Mouse (Mus musculus) spleen, embryonic (tissue): ENCODE results near the gene Tmed2.

Source experiments
- CTCF ChIA-PET: fragments of 350-600 bp; sonication (Branson Sonifier 250); formaldehyde crosslinking; loops from one replicate; lab custom pipeline; 2022; lab: Charles Lee

Gene Tmed2

DNA sequence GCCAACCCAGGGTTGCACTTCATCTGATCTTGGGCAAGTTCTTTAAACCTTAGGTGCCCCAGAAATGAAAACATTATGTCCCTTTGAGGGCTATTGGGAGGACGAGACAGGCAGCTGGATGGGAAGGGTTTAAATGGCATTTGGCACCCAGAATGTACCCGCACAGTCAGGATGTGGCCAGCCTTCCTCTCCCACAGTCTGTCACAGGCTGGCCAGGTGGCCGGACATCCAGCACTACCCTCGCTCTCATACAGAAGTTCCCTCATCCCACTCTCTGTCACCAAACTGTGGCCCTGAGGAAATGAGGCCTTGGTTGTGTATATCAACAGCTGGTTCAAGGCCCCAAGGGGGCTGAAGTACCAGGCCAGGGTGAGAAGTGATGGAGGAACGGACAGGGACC is 15.6 kb upstream of the Tmed2 start:
- CTCF ChIA-PET = interaction anchor here (0.7 kb wide), 1 partner anchor 76 kb away, joined by 5 read pairs; no protein-coding TSS in a partner anchor

- CTCF ChIA-PET = interaction anchor here (0.7 kb wide), 1 partner anchor 17 kb away, joined by 9 read pairs; no protein-coding TSS in a partner anchor
These were observed 12.1 kb upstream of the Tmed2 start for GRCm38 (mm10) chr5:124528351-124528750.

DNA sequence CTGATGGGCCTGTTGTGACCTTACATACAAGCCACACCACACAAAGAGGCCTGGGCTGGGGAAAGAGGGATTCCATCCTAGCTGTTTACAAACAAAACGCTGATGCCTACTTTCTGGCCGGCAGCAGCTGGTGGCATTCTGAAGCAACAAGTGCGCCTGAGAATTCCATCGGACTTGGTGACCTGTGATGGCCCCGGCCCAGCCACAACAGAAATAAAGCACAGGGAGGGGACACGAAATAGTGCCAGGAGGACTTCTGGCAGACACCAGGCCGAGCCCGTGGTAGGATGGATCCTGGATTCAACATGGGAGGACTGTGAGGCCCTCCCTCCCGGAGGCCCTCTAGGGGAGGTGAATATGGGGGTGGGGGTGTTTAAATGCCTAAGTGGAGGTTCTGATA is 11.7 kb upstream of the Tmed2 start:
- CTCF ChIA-PET = interaction anchor here (0.7 kb wide), 1 partner anchor 18 kb away, joined by 9 read pairs; no protein-coding TSS in a partner anchor

- CTCF ChIA-PET = interaction anchor here (0.6 kb wide), 1 partner anchor 19 kb away, joined by 4 read pairs; no protein-coding TSS in a partner anchor
These were observed 11.3 kb upstream of the Tmed2 start for GRCm38 (mm10) chr5:124529191-124529651.

- CTCF ChIA-PET = interaction anchor here (0.6 kb wide), 1 partner anchor 18 kb away, joined by 4 read pairs; no protein-coding TSS in a partner anchor
These were observed 10.8 kb upstream of the Tmed2 start for GRCm38 (mm10) chr5:124529697-124530096.

- CTCF ChIA-PET = interaction anchor here (0.6 kb wide), 1 partner anchor 29 kb away, joined by 3 read pairs; no protein-coding TSS in a partner anchor
These were observed 9.6 kb upstream of the Tmed2 start, which contains the start of gene Rilpl1 for GRCm38 (mm10) chr5:124530655-124531582. Gene Rilpl1, minus strand, starts transcription at chr5:124531391.

DNA sequence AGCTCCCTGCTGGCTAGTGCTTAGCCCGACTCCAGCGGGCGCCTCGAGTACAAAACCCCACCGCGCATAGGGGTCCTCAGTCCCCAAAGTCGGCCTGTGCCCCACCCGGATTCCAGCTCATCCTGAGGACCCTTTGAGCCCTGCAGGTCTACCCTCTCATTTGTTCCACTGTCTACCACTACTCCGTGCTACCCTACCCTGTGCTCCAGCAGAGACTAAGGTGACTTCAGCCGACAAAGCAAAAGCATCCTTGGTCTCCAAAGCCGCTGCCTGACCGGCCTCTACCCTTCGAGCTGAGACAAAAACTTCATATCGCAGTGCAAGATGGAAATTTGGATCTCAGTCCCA is 8.9 kb upstream of the Tmed2 start:
- CTCF ChIA-PET = no interaction called here

- CTCF ChIA-PET = interaction anchor here (0.6 kb wide), 1 partner anchor 12 kb away, joined by 6 read pairs; no protein-coding TSS in a partner anchor
These were observed 8.0 kb upstream of the Tmed2 start for GRCm38 (mm10) chr5:124532451-124532850.

GRCm38 (mm10) chr5:124535016-124535415 is 5.5 kb upstream of the Tmed2 start:
- CTCF ChIA-PET = no interaction called here

- CTCF ChIA-PET = interaction anchor here (0.6 to 0.9 kb wide), 2 partner anchors 112 to 875 kb away, joined by 4 to 5 read pairs; no protein-coding TSS in a partner anchor
These were observed 3.7 kb upstream of the Tmed2 start for GRCm38 (mm10) chr5:124536776-124537175.

- CTCF ChIA-PET = interaction anchor here (0.6 to 0.7 kb wide), 5 partner anchors 13 to 180 kb away, joined by 3 to 7 read pairs (median 4); partner anchors contain the start of gene Ddx55
These were observed 1.4 kb upstream of the Tmed2 start for GRCm38 (mm10) chr5:124538813-124539792.

DNA sequence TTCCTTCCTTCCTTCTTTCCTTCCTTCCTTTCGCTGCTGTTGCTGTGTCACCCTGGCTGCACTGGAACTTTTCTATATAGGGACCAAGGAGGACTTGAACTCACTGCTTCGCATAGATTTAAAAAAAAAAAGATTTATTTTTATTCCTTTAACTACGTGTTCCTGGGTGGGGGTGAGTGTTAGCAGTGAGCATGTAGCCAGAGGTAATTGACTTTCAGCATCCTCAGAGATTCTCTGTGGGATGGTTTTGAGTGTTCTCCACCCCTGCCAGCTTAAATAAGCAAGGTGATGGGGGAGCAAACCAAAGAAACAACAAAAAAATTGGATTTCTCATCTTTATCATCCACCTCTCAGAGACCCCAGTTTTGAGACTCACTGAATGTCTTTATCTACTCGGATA is 590 bp upstream of the Tmed2 start:
- CTCF ChIA-PET = interaction anchor here (0.6 to 0.7 kb wide), 2 partner anchors 12 to 181 kb away, joined by 4 read pairs; partner anchors contain the start of gene Ddx55

- CTCF ChIA-PET = interaction anchor here (0.7 kb wide), 2 partner anchors 254 to 311 kb away, joined by 4 to 15 read pairs; no protein-coding TSS in a partner anchor
These were observed 558 bp downstream of the Tmed2 start for GRCm38 (mm10) chr5:124540905-124541601.

GRCm38 (mm10) chr5:124541602-124541973 is 1.1 kb downstream of the Tmed2 start:
- CTCF ChIA-PET = interaction anchor here (0.7 kb wide), 2 partner anchors 253 to 311 kb away, joined by 4 to 15 read pairs; no protein-coding TSS in a partner anchor

DNA sequence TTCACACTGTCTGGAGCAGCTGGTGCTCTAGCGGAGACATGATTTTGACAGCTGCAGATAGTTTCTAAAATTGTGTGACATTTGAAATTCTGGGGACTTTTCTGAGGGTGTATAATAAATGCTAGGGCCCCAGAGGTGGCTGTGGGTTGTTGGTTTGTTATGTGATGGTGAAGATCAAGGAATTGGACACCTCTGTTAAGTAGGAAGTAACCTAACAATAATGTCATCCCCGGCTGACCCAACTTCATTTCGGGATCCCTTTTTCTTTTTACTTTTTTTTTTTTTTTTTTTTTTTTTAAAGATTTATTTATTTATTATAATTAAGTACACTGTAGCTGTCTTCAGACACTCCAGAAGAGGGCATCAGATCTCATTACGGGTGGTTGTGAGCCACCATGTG is 10.2 kb downstream of the Tmed2 start:
- CTCF ChIA-PET = interaction anchor here (0.6 to 0.7 kb wide), 2 partner anchors 61 to 452 kb away, joined by 4 to 7 read pairs; no protein-coding TSS in a partner anchor

GRCm38 (mm10) chr5:124551349-124552093 is 11.0 kb downstream of the Tmed2 start:
- CTCF ChIA-PET = interaction anchor here (0.6 to 0.7 kb wide), 2 partner anchors 61 to 451 kb away, joined by 4 to 7 read pairs; no protein-coding TSS in a partner anchor

DNA sequence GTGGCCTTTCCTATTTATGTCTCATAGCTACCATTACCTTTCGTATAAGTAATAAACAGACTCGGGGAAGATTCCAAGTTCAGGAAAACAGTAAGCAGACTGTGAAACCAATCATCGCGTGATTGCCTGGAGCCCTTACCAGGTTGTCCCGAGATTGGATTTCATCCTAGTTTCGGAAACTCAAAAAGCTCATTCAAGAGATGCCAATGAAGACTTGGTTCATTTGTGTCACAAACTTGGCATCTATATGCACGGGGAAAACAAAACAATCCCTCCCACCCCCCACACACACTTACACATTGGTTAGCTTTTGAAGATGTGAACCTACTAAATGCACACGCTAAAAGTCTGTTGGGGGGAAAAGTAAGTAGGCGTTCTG is 11.6 kb downstream of the Tmed2 start:
- CTCF ChIA-PET = interaction anchor here (0.7 to 0.8 kb wide), 3 partner anchors 12 to 155 kb away, joined by 3 to 5 read pairs (median 4); no protein-coding TSS in a partner anchor

- CTCF ChIA-PET = interaction anchor here (0.6 to 0.8 kb wide), 6 partner anchors 13 to 510 kb away, joined by 3 to 7 read pairs (median 4); no protein-coding TSS in a partner anchor
These were observed 12.2 kb downstream of the Tmed2 start, which contains the start of gene Ddx55 for GRCm38 (mm10) chr5:124552558-124553307. Gene Ddx55, plus strand, starts transcription at chr5:124552864.
